25 mouse cellular contexts compared by ENCODE assay signal in the genomic region with DNA sequence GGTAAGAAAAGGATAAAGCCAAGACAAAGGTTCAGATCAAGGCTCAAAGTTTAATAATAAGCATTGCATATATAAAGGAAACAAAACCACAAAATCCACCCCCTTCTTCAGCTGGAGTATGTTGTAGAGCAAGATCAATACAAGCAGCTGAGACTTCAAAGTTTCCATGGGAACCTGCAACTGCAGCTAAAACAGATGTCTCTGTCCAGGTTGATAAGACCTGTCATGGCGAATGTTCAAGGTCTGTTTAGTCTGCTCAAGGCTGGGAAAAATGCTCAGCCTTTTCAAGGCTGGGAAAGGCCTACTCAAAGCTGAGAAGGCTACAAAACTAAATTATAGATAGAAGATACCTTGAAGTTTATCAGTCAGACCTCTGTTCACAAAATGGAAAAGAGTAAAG. TPM values are rescaled to one million over a fixed set of nuclear protein-coding genes. Genes with fewer than 3 reads are reported as not detected.
A peak's percentile ranks its signal among the peaks of the same experiment; 100 is the strongest.
DNase-seq lines count a peak whose midpoint lies in the region; ATAC-seq lines count a peak whose summit lies in the region.
"Had no signal": no experiment of that assay in that cellular context is flagged by ENCODE, and none has a peak within 500 bp of the region (broad histone marks: within the 10 kb centered on the region; RNA-seq: fewer than 3 reads in every experiment).

No protein-coding gene starts in this region.

- ATAC-seq in erythroblast, adult 5-6 weeks (replicated peaks; ENCODE audit: low FRiP score, poor library complexity, severe bottlenecking), result peak; percentile 50; the same call in 1 of the 2 replicates
- ATAC-seq: forebrain, embryonic 13.5 days; inflammation-experienced regulatory T-cells, adult 6 months had no signal

- intact Hi-C loops in heart, postnatal 14 days (cut with DNase I), result no loop called here

- DNase-seq in heart, adult 11 months, result peak; percentile 11
- DNase-seq in heart, postnatal 14 days, result no peak
- DNase-seq in thymus, postnatal 14 days, result peak; percentile 15
- DNase-seq in thymus, postnatal 36 days, result no peak
- DNase-seq in spleen, postnatal 36 days (ENCODE audit: low spot score in 2 of 2), result no peak
- DNase-seq in layer of hippocampus, adult 9-11 months, result no peak
- DNase-seq: B cell, adult 2 months; cerebellum, adult 11-12 months; cerebellum, postnatal 14 days; gastrocnemius, postnatal 36 days; heart, postnatal 36 days; kidney, adult 8-10 months; kidney, postnatal 14 days; layer of hippocampus, postnatal 36 days; liver, embryonic 13.5 days; lung, postnatal 36 days; spleen, adult 18-20 months; thymus, postnatal 4 days had no signal

RNA-seq across cellular contexts. Expression of a gene that starts 22.2 kb away (rescaled TPM):
- total RNA-seq in heart, postnatal 14 days (2021), result 1 to 10 TPM; 1.1 to 2.1 TPM
- 25.9 and 29.2 TPM in 2 replicates for total RNA-seq in erythroblast, adult 5-6 weeks (2015; ENCODE audit: low replicate concordance)
- 17.4 and 19.7 TPM in 2 replicates for total RNA-seq in erythroblast, adult 5-6 weeks (2017; ENCODE audit: low replicate concordance)

RNA-seq across cellular contexts. Expression of a gene that starts 22.2 kb away (rescaled TPM):
- under 1 TPM in 1 of 2 experiments, not detected in 1; 0.15 TPM for total RNA-seq in heart, postnatal 14 days (2021)
- 27.2 and 37.9 TPM in 2 replicates for total RNA-seq in erythroblast, adult 5-6 weeks (2015; ENCODE audit: low replicate concordance)
- 2.9 and 4.3 TPM in 2 replicates for total RNA-seq in erythroblast, adult 5-6 weeks (2017; ENCODE audit: low replicate concordance)
- total RNA-seq: gastrocnemius, adult 18-20 months; layer of hippocampus, adult 2 months; midbrain, postnatal 0 days had no signal

RNA-seq across cellular contexts. Expression of a gene that starts 29.1 kb away (rescaled TPM):
- 1 to 10 TPM; 1.1 to 1.2 TPM for total RNA-seq in heart, postnatal 14 days (2021)
- total RNA-seq in erythroblast, adult 5-6 weeks (2015; ENCODE audit: low replicate concordance), result 87.4 and 139 TPM in 2 replicates
- 22.6 and 43.6 TPM in 2 replicates for total RNA-seq in erythroblast, adult 5-6 weeks (2017; ENCODE audit: low replicate concordance)

RNA-seq across cellular contexts. Expression of a gene that starts 38.4 kb away (rescaled TPM):
- 1 to 10 TPM in 1 of 2 experiments, under 1 TPM in 1; 0.17 to 1.3 TPM for total RNA-seq in heart, postnatal 14 days (2021)
- 1.0 and 1.5 TPM in 2 replicates for total RNA-seq in erythroblast, adult 5-6 weeks (2015; ENCODE audit: low replicate concordance)
- 2.5 and 2.9 TPM in 2 replicates for total RNA-seq in erythroblast, adult 5-6 weeks (2017; ENCODE audit: low replicate concordance)

RNA-seq across cellular contexts. Expression of a gene that starts 48.7 kb away (rescaled TPM):
- total RNA-seq in heart, postnatal 14 days (2021), result not detected
- not detected in 2 replicates for total RNA-seq in erythroblast, adult 5-6 weeks (2015; ENCODE audit: low replicate concordance)
- total RNA-seq in erythroblast, adult 5-6 weeks (2017; ENCODE audit: low replicate concordance), result not detected in 2 replicates
- total RNA-seq: gastrocnemius, adult 18-20 months; gastrocnemius, postnatal 36 days; heart, adult 8-10 months; heart, postnatal 36 days had no signal

Comparison
In these comparisons a context has a peak if more than half of its experiments do, and no peak if none do; other contexts are left out.
1. DNase-seq: peak in heart, adult 11 months (single experiment) and thymus, postnatal 14 days (single experiment); none in heart, postnatal 14 days (0 of 2), thymus, postnatal 36 days (0 of 2), spleen, postnatal 36 days (0 of 2) and layer of hippocampus, adult 9-11 months (single experiment).
2. RNA of a gene that starts 22.2 kb away (total RNA-seq): 17.4 to 29.2 TPM in erythroblast, adult 5-6 weeks; 1.1 to 2.1 TPM in heart, postnatal 14 days; every median in the first group is over 4 times any median in the second.
3. RNA of a gene that starts 29.1 kb away (total RNA-seq): 22.6 to 139 TPM in erythroblast, adult 5-6 weeks; 1.1 to 1.2 TPM in heart, postnatal 14 days; every median in the first group is over 10 times any median in the second.